Mouse (Mus musculus): Measurements from ENCODE around the gene Atp5h. TPM values are rescaled to one million over a fixed set of nuclear protein-coding genes. Genes with fewer than 3 reads are reported as not detected.

Atp5h gene
- total RNA-seq (2014; rRNA removed; ENCODE audit: low replicate concordance): 991 and 1,040 TPM in 2 replicates
- polyA plus RNA-seq (2015; fragmentation: Nextera tagmentation; extraction: Ambion mirVana): 4,106 and 4,345 TPM in 2 replicates

GRCm38 (mm10) chr11:115419531-115420237 lies at the start of gene Atp5h, which contains the start of gene Kctd2:
Gene Atp5h, minus strand, starts transcription at chr11:115419962.
Gene Kctd2, plus strand, starts transcription at chr11:115420128.
- Histone ChIP-seq H3K36me3 (replicated peaks; ENCODE audit: control insufficient read depth, insufficient read depth, low read length) (peaks cover 41% of the 10 kb centered on the region), H3K4me1 (ENCODE audit: control insufficient read depth, insufficient read depth) (peaks cover 40% of the 10 kb centered on the region)

GRCm38 (mm10) chr11:115467217-115467618 lies 47.5 kb upstream of the Atp5h start:
- no peak overlapping the region for H3K4me2 ChIP-seq (ENCODE audit: low read depth, low read length)
- no peaks in the 10 kb centered on the region for H3K9me3 ChIP-seq (replicated peaks; ENCODE audit: control insufficient read depth, low read length)
- H3K9ac ChIP-seq (replicated peaks; ENCODE audit: low read depth, low read length): no peak overlapping the region
- 35% methylated on average over 4 of the region's 4 CpGs for WGBS
- H3K27ac ChIP-seq (ENCODE audit: low read depth): no peak overlapping the region
- H3K4me3 ChIP-seq (ENCODE audit: low read depth, low read length): no peak overlapping the region
- no peak; the same call in 1 of the 2 replicates for ATAC-seq (ENCODE audit: insufficient read depth, low read depth)
- no peak for DNase-seq (ENCODE audit: low spot score)
- H3K27me3 ChIP-seq (ENCODE audit: control insufficient read depth, insufficient read depth, low read length): no peaks in the 10 kb centered on the region
- no peaks in the 10 kb centered on the region for H3K36me3 ChIP-seq (replicated peaks; ENCODE audit: control insufficient read depth, insufficient read depth, low read length)
- TF ChIP-seq CTCF (IDR thresholded peaks at IDR 0.05; ENCODE audit: low read depth): no peak
- no peak for TF ChIP-seq EP300 (IDR thresholded peaks at IDR 0.05; ENCODE audit: low read depth)
- H3K4me1 ChIP-seq (ENCODE audit: control insufficient read depth, insufficient read depth): no peaks in the 10 kb centered on the region

More at GRCm38 (mm10) chr11:115419531-115420237, at the start of gene Atp5h, which contains the start of gene Kctd2:
- WGBS: under 1% methylated on average over 44 of the region's 56 CpGs
- Histone ChIP-seq H3K9ac (replicated peaks; ENCODE audit: low read depth, low read length) (peak within 1 kb of the TSS; percentile 92), H3K9me3 (replicated peaks; ENCODE audit: control insufficient read depth, low read length) (no peaks in the 10 kb centered on the region), H3K27ac (ENCODE audit: low read depth) (peak within 1 kb of the TSS; percentile 89), H3K27me3 (ENCODE audit: control insufficient read depth, insufficient read depth, low read length) (no peaks in the 10 kb centered on the region), H3K4me2 (ENCODE audit: low read depth, low read length) (peak within 1 kb of the TSS; percentile 94), H3K4me3 (ENCODE audit: low read depth, low read length) (peak within 1 kb of the TSS; percentile 87)
- no peak for TF ChIP-seq CTCF (IDR thresholded peaks at IDR 0.05; ENCODE audit: low read depth)
- no peak for TF ChIP-seq EP300 (IDR thresholded peaks at IDR 0.05; ENCODE audit: low read depth)
- DNase-seq (ENCODE audit: low spot score) (peak; percentile 97), ATAC-seq (ENCODE audit: insufficient read depth, low read depth) (peak; percentile 96)

GRCm38 (mm10) chr11:115464851-115465250 lies 45.1 kb upstream of the Atp5h start:
- DNase-seq (ENCODE audit: low spot score): no peak
- peak overlapping the region; percentile 10; the same call in 1 of the 2 replicates for H3K4me3 ChIP-seq (ENCODE audit: low read depth, low read length)

DNA sequence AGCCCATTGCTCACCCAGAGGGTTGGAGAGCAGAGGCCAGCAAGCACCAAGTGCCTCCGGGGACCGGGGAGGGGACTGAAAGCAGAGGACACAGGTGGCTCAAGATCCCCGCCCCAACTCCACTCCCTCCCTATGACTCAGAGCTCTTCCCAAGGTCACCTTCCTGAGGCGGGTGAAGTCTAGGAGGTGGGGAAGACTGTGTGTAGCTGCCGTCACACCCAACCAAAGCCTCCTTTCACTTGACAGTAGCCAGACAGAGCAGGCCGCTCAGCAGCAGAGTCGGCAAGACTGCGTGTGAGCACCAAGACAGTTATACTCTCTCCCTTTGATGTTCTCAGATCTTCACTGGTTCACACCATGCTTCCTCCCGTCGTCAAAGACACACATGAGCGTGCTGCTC lies 43.6 kb upstream of the Atp5h start:
- H3K27me3 ChIP-seq (ENCODE audit: control insufficient read depth, insufficient read depth, low read length): no peaks in the 10 kb centered on the region
- no peaks in the 10 kb centered on the region for H3K9me3 ChIP-seq (replicated peaks; ENCODE audit: control insufficient read depth, low read length)
- DNase-seq (ENCODE audit: low spot score) (no peak), ATAC-seq (ENCODE audit: insufficient read depth, low read depth) (0 out of 2 replicates have a peak, but pooled peaks have one; percentile 24)
- no peak overlapping the region; the same call in 1 of the 2 replicates for H3K4me2 ChIP-seq (ENCODE audit: low read depth, low read length)
- H3K27ac ChIP-seq (ENCODE audit: low read depth): peak overlapping the region; percentile 18; the same call in 1 of the 2 replicates
- peak overlapping the region; percentile 23; the same call in 1 of the 2 replicates for H3K4me3 ChIP-seq (ENCODE audit: low read depth, low read length)
- 42% methylated on average over 11 of the region's 11 CpGs for WGBS
- no peaks in the 10 kb centered on the region for H3K36me3 ChIP-seq (replicated peaks; ENCODE audit: control insufficient read depth, insufficient read depth, low read length)
- TF ChIP-seq CTCF (IDR thresholded peaks at IDR 0.05; ENCODE audit: low read depth) (no peak), EP300 (IDR thresholded peaks at IDR 0.05; ENCODE audit: low read depth) (no peak)
- no peak overlapping the region for H3K9ac ChIP-seq (replicated peaks; ENCODE audit: low read depth, low read length)
- H3K4me1 ChIP-seq (ENCODE audit: control insufficient read depth, insufficient read depth): no peaks in the 10 kb centered on the region

More at GRCm38 (mm10) chr11:115464851-115465250, 45.1 kb upstream of the Atp5h start:
- WGBS: 88% methylated on average over 8 of the region's 8 CpGs
- Histone ChIP-seq H3K9ac (replicated peaks; ENCODE audit: low read depth, low read length) (no peak overlapping the region), H3K4me2 (ENCODE audit: low read depth, low read length) (peak overlapping the region; percentile 24; the same call in 1 of the 2 replicates), H3K4me1 (ENCODE audit: control insufficient read depth, insufficient read depth) (no peaks in the 10 kb centered on the region), H3K27me3 (ENCODE audit: control insufficient read depth, insufficient read depth, low read length) (no peaks in the 10 kb centered on the region), H3K9me3 (replicated peaks; ENCODE audit: control insufficient read depth, low read length) (no peaks in the 10 kb centered on the region), H3K27ac (ENCODE audit: low read depth) (no peak overlapping the region), H3K36me3 (replicated peaks; ENCODE audit: control insufficient read depth, insufficient read depth, low read length) (no peaks in the 10 kb centered on the region)
- TF ChIP-seq CTCF (IDR thresholded peaks at IDR 0.05; ENCODE audit: low read depth): no peak
- no peak for TF ChIP-seq EP300 (IDR thresholded peaks at IDR 0.05; ENCODE audit: low read depth)
- ATAC-seq (ENCODE audit: insufficient read depth, low read depth): no peak

DNA sequence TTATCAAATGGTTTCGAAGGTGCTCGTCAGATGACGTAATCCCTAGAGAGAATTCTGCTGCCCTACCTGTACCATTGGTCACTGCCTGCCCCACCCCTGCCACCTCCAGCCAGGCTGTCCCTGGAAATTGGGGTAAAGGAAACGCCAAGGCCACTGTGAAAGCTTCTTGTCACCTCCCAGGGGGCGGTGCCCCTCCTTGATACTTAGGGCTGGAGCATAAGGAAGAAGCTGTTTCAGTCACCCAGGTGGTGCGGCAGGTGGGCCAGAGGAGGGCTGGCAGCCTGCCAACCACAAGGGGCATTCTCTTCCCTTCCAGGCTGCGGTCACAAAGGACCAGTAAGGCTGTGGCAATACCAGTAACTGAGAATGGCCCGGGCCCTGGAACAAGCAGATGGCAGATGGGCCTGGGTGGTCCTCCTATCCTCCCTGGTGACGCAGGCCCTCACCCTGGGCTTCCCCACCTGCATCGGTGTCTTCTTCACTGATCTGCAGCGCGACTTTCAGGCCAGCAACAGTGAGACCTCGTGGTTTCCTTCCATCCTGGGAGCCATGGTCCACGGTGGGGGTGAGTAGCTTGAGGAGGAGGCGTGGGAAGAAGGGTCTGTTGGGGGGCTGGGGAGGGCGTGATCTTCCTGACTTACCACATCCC lies 42.6 kb upstream of the Atp5h start, which contains the start of gene Slc16a5:
Gene Slc16a5 (plus strand): TSS at position 232 of the 649 bp plus-strand sequence.
- H3K4me2 ChIP-seq (ENCODE audit: low read depth, low read length): peak within 1 kb of the TSS; percentile 25; the same call in 1 of the 2 replicates
- 82% methylated on average over 16 of the region's 16 CpGs for WGBS

More for the DNA sequence above, 42.6 kb upstream of the Atp5h start, which contains the start of gene Slc16a5:
- Histone ChIP-seq H3K4me3 (ENCODE audit: low read depth, low read length) (peak within 1 kb of the TSS; percentile 23; the same call in 1 of the 2 replicates), H3K9ac (replicated peaks; ENCODE audit: low read depth, low read length) (no peak within 1 kb of the TSS), H3K27ac (ENCODE audit: low read depth) (peak within 1 kb of the TSS; percentile 18; the same call in 1 of the 2 replicates), H3K9me3 (replicated peaks; ENCODE audit: control insufficient read depth, low read length) (no peaks in the 10 kb centered on the region), H3K27me3 (ENCODE audit: control insufficient read depth, insufficient read depth, low read length) (no peaks in the 10 kb centered on the region), H3K36me3 (replicated peaks; ENCODE audit: control insufficient read depth, insufficient read depth, low read length) (no peaks in the 10 kb centered on the region), H3K4me1 (ENCODE audit: control insufficient read depth, insufficient read depth) (peaks cover 4% of the 10 kb centered on the region; the same call in 1 of the 2 replicates)
- DNase-seq (ENCODE audit: low spot score) (no peak), ATAC-seq (ENCODE audit: insufficient read depth, low read depth) (no peak)
- TF ChIP-seq EP300 (IDR thresholded peaks at IDR 0.05; ENCODE audit: low read depth) (no peak), CTCF (IDR thresholded peaks at IDR 0.05; ENCODE audit: low read depth) (no peak)
